Mouse (Mus musculus) layer of hippocampus, postnatal 10 days (tissue): ENCODE results near the gene Fbxl16. TPM values are rescaled to one million over a fixed set of nuclear protein-coding genes. Genes with fewer than 3 reads are reported as not detected.
"Not testable (repeated sequence)": the region's sequence is repeated elsewhere in the genome, so short reads cannot be mapped to it uniquely, and the experiment has no call there.

Source experiments
- DNase-seq, 2 experiments: peaks; one replicate each; pipeline ENCODE4 v3.0.0; 2021; ENCODE audit warnings: low spot score in 2 of 2
- total RNA-seq, 2 experiments: library from RNA; stranded (reverse); gene quantifications; 2 replicates each; pipeline ENCODE4 v1.2.3; 2021

The Fbxl16 gene
- total RNA-seq, 2 experiments from 2014 or later, result 272 to 292 TPM

DNA sequence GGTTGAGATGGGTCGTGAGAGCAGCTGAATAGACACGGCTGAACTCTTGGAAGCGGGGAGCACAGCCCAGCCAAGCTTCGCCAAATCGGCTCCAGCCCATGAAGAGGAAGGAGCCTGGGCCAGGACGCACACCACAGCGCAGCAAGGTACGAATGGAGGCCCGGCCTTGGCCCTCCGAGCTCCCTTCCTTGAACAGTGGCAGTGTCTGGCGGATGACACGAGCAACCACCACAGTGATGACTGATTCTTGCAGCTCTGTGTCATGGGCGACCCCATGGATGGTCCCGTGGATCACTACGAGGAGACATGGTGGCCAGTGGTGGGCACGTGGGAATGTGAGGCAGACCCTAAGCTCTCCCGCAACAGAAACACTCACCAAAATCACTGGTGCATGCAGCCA lies 13.9 kb upstream of the Fbxl16 start:
- DNase-seq, result no peak

DNA sequence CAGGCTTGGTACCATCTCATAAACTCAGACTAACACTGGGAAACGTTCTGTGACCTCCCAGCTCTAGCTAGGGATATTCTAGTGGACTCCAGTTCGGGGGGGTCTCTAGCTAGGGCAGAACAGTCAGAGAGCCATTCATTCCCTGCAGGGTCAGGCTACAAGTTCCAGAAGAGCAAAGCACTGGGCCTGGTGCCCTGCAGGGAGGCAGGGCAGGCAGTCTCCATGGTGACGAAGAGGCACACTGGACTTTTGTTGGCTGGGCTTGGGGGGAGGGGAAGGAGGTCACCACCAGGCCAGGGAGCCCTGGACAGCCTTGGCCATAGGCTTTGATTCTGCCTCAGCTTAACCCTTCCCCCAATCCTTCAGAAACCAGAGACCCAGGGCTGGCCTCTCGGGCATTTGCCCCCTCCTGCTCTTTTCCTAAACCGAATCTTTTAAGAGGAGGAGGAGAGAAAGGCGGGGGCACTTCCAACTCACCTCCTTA lies 13.2 kb upstream of the Fbxl16 start, which contains the start of gene AC134908.4:
Gene AC134908.4 (minus strand): TSS at position 51 of the 484 bp plus-strand sequence.
- peak; percentile 56 to 61 for DNase-seq

DNA sequence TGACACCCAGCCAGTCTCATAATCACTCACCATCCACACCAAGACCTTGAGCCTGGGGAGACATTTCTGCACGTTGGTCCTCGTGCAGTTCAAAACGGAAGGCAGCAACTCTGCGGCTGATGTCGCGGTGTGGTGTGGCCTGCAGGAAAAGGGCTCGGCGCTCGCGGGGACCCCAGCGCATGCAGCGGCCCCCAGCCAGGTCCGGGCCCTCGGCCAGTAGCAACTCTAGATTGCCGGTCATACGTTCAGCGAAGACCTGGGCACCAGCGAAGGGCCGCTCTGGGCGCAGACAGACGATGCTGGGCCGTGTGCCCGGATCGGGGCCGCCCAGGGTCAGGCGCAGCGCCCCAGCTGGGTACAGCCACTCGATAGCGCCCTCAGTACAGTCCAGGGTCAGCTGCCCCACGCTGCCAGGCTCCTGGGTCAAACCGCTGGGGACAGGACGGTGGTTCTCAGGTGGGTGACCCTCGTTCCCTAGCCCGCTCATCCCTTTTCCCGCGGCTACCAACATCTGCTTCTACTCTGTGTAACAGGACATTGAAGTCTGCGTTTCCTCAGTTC lies 12.6 kb upstream of the Fbxl16 start:
- no peak for DNase-seq

- DNase-seq, result peak; percentile 79 to 87
These were observed 11.9 kb upstream of the Fbxl16 start, which contains the start of gene Metrn for GRCm38 (mm10) chr17:25796951-25797369. Gene Metrn, minus strand, starts transcription at chr17:25797136.

DNA sequence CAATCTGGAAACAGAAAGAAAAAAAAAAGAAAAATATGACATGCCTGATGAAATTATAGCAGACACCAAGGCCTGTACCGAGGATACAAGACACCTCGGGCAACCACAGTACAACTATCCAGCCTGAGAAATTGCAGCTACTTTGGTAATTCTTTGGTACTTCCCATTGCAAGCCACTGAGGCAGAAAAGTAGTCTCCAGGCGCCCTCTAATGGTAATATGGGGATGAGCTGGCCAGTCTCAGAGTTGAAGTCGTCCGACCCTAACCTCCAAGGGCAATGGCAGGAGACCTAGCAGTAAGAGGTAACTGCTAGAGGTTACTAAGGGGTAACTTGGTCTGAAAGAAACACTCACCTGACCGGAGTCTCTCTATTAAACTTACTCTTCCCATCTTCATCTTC lies 7.9 kb upstream of the Fbxl16 start:
- DNase-seq, result peak; percentile 72 to 74

- DNase-seq, result peak; percentile 77 to 81
These were observed 5.9 kb upstream of the Fbxl16 start for GRCm38 (mm10) chr17:25802825-25803517.

GRCm38 (mm10) chr17:25806507-25806906 lies 2.4 kb upstream of the Fbxl16 start:
- DNase-seq, result no peak

GRCm38 (mm10) chr17:25807452-25807851 lies 1.4 kb upstream of the Fbxl16 start:
- DNase-seq, result not testable (repeated sequence)

GRCm38 (mm10) chr17:25808028-25808427 lies 857 bp upstream of the Fbxl16 start:
- no peak for DNase-seq

GRCm38 (mm10) chr17:25809606-25810340 lies 888 bp downstream of the Fbxl16 start:
- DNase-seq, result peak in 1 of 2 experiments; percentile 51

GRCm38 (mm10) chr17:25810890-25811289 lies 2.0 kb downstream of the Fbxl16 start:
- no peak for DNase-seq

GRCm38 (mm10) chr17:25813471-25813870 lies 4.6 kb downstream of the Fbxl16 start:
- peak; percentile 81 to 85 for DNase-seq

GRCm38 (mm10) chr17:25817662-25818061 lies 8.8 kb downstream of the Fbxl16 start:
- no peak for DNase-seq

DNA sequence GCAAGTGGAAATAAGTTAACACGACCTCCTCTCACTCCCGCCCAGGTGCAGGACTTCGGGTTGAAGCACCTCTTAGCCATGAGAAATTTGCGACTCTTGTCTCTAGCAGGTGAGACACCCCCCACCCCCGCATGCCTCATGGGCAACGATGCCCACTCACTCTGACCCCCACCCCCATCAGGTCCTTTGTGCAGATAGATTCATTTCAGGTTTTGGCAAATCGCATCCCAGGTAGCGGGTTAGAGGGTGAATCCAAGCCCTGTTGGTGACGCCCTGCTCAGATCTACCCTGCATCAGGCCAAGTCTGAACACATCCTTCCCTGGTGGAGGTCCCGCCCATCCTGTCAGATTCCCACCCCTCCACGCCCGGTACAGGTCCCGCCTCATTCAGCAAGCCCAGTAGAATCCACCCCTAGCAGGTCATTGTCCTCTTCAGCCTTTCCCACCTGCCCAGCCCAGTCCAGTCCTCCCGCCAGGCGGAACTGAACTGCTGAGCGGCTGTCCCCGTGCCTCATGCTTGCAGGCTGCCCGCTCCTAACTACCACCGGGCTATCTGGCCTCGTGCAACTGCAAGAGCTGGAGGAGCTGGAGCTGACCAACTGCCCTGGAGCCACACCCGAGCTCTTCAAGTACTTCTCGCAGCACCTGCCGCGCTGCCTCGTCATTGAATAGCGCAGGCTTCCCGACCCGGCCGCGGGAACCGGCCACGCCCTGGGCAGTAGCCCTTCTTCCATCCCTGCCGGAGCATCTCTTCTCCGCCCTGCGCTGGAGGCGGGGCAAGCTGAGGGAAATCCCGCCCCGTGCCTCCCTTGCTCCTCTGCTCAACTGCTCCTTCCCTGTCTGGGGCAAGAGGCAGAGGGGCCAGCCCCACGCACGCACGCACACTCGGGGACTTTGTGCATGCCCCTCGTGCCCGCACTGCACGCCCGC lies 10.2 kb downstream of the Fbxl16 start:
- DNase-seq, result no peak

- peak; percentile 83 to 87 for DNase-seq
These were observed 14.6 kb downstream of the Fbxl16 start, which contains the start of gene Wdr24 for GRCm38 (mm10) chr17:25823452-25823851. Gene Wdr24, plus strand, starts transcription at chr17:25823627.

DNA sequence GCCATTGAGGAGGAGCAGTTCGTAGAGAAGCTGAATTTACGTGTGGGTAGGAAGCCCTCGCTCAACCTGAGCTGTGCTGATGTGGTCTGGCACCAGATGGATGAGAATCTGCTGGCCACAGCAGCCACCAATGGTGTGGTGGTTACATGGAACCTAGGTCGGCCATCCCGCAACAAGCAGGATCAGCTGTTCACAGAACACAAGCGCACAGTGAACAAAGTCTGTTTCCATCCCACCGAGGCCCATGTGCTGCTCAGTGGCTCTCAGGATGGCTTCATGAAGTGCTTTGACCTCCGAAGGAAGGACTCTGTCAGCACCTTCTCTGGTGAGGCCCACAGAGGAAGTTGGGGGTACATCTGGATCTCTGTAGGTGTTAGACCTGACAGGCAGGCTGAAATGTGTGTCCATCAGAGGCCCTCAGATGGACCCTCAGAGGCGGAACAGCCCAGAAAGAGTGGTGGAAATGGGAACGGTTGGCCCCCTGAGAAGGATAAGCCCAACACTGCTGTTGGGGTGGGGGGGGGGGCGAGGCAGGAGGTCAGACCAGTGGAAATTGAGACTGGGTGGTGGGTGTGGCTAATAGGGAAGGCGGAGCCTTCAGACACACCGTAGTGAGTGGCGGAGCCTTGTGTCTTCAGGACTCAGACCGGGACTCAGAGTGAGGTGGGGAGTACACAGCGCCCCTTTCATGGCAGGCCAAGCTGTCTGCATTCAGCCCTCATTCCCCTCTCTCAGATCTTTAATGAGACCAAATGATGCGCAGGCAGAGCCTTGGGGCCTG lies 15.7 kb downstream of the Fbxl16 start:
- no peak for DNase-seq

GRCm38 (mm10) chr17:25825311-25825710 lies 16.4 kb downstream of the Fbxl16 start:
- no peak for DNase-seq

DNA sequence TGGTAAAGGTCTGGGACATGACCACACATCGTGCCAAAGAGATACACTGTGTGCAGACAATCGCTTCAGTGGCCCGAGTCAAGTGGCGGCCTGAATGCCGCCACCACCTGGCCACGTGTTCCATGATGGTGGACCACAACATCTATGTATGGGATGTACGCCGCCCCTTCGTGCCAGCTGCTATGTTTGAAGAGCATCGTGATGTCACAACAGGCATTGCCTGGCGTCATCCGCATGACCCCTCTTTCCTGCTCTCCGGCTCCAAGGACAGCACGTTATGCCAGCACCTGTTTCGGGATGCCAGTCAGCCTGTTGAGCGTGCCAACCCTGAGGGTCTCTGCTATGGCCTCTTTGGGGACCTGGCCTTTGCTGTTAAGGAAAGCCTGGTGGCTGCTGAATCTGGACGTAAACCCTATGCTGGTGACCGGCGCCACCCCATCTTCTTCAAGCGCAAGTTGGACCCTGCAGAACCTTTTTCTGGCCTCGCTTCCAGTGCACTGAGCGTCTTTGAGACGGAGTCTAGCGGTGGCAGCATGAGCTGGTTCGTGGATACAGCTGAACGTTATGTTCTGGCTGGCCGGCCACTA lies 17.2 kb downstream of the Fbxl16 start:
- no peak for DNase-seq

DNA sequence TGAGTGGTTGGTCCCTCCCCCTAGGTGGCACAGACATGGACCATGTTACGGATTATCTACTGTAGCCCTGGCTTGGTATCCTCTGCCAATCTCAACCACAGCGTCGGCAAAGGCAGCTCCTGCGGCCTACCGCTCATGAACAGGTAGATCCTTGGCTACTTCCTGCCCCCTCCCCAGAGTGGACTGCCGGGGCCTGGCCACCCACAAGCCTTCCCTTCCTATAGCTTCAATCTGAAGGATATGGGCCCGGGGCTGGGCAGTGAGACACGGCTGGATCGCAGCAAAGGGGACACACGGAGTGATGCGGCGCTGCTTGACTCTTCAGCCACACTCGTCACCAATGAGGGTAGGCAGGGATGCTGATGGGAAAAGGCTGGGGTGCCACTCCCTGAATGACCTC lies 18.1 kb downstream of the Fbxl16 start:
- DNase-seq, result no peak
